Comparison of ENCODE assay signal across 8 mouse cellular contexts in the genomic region with DNA sequence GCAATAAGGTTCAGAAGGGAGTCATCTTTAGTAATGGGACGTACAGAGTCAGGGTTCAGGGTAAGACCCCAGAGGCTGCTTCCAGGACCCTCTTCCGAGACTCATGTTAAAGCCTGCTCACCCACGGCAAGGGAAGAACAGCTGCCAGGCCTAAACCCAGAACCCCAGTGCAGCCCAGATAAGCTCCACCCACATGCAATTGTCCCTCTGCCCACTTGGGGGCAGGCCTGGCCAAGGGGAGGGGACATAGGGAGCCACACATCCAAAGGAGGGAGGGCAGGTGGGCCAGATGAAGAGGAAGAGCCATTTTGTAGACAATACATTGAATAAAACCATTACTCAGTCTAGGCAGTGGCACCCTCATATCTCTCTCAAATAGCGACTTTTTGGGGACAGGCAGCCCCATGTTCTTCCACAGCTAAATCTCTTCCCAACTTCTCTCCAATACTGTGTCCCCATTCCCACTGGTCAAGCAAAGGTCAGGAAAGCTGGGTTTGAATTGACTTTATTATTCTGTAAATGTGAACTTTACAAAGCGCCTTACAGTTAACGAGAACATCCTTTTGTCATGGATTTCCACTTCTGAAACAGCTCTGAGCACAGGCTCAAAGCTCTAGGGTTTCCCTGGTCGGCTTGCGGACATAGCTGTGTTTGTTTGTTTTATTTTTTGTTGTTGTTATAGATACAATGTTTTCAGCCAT. TPM values are rescaled to one million over a fixed set of nuclear protein-coding genes. Genes with fewer than 3 reads are reported as not detected.
DNase-seq lines count a peak whose midpoint lies in the region; ATAC-seq and TF ChIP-seq lines count a peak whose summit lies in the region.

No protein-coding gene starts in this region.

- ATAC-seq in forebrain, embryonic 14.5 days: peak; percentile 81
- peak; percentile 67; the same call in 1 of the 2 replicates for ATAC-seq in hindbrain, embryonic 11.5 days (ENCODE audit: low FRiP score)

- H3K27ac ChIP-seq in MEL (ENCODE audit: control insufficient read depth, low read depth, low read length): no peak overlapping the region
- H3K27ac ChIP-seq in forebrain, embryonic 14.5 days (ENCODE audit: low read depth, low read length): no peak overlapping the region
- H3K27ac ChIP-seq in hindbrain, embryonic 11.5 days (ENCODE audit: low read depth, low read length): no peak overlapping the region

- no peaks in the 10 kb centered on the region for H3K79me2 ChIP-seq in MEL (ENCODE audit: control insufficient read depth, insufficient read depth, low read length, poor library complexity)

- H3K27me3 ChIP-seq in MEL (ENCODE audit: control insufficient read depth in 1 of 2, insufficient read depth in 2 of 2, low read length in 2 of 2): peaks cover 0 to 2% of the 10 kb centered on the region in 2 experiments; a peak in 2 of 4 replicates
- no peaks in the 10 kb centered on the region for H3K27me3 ChIP-seq in forebrain, embryonic 14.5 days (replicated peaks; ENCODE audit: control insufficient read depth, insufficient read depth, low read length)
- no peaks in the 10 kb centered on the region for H3K27me3 ChIP-seq in hindbrain, embryonic 11.5 days (ENCODE audit: control insufficient read depth, insufficient read depth, low read length)

- TF ChIP-seq EP300 in MEL (IDR thresholded peaks at IDR 0.05; ENCODE audit: low read depth in 1 of 2, low read length in 2 of 2): no peak

- no peaks in the 10 kb centered on the region for H3K4me1 ChIP-seq in MEL (ENCODE audit: control insufficient read depth in 1 of 2, insufficient read depth in 2 of 2, low read length in 2 of 2)
- H3K4me1 ChIP-seq in forebrain, embryonic 14.5 days (ENCODE audit: control insufficient read depth, insufficient read depth, low read length): no peaks in the 10 kb centered on the region
- H3K4me1 ChIP-seq in hindbrain, embryonic 11.5 days (replicated peaks; ENCODE audit: control insufficient read depth, insufficient read depth, low read length): no peaks in the 10 kb centered on the region

- 39% methylated on average over 8 of the region's 8 CpGs for WGBS in forebrain, embryonic 14.5 days
- 34% methylated on average over 8 of the region's 8 CpGs for WGBS in hindbrain, embryonic 11.5 days

- peak; percentile 79 for DNase-seq in MEL (ENCODE audit: low read depth, low spot score)
- DNase-seq in cerebellum, adult 11 months: peak; percentile 64
- DNase-seq in forebrain, embryonic 14.5 days (ENCODE audit: low spot score): peak; percentile 81
- peak; percentile 85 for DNase-seq in hindbrain, embryonic 11.5 days (ENCODE audit: low spot score)
- peak; percentile 28 to 49 for DNase-seq in layer of hippocampus, postnatal 14 days (ENCODE audit: low spot score in 2 of 2)
- peak; percentile 75 to 81 for DNase-seq in lung, postnatal 4 days
- DNase-seq in retina, postnatal 1 day: peak; percentile 92
- DNase-seq in urinary bladder, postnatal 14 days (ENCODE audit: low spot score): peak; percentile 67

- no peaks in the 10 kb centered on the region for H3K9me3 ChIP-seq in MEL (replicated peaks; ENCODE audit: insufficient read depth, low read length)
- no peaks in the 10 kb centered on the region for H3K9me3 ChIP-seq in forebrain, embryonic 14.5 days (replicated peaks; ENCODE audit: control insufficient read depth, low read length)
- no peaks in the 10 kb centered on the region for H3K9me3 ChIP-seq in hindbrain, embryonic 11.5 days (ENCODE audit: control insufficient read depth, low read length)

- H3K9ac ChIP-seq in MEL (ENCODE audit: control insufficient read depth, low read depth, low read length, poor library complexity, severe bottlenecking): no peak overlapping the region
- no peak overlapping the region for H3K9ac ChIP-seq in forebrain, embryonic 14.5 days (ENCODE audit: low read length)
- H3K9ac ChIP-seq in hindbrain, embryonic 11.5 days (ENCODE audit: low read depth, low read length): no peak overlapping the region

- no peak overlapping the region for H3K4me3 ChIP-seq in MEL (ENCODE audit: control insufficient read depth in 1 of 2, insufficient read depth in 1 of 2, low read depth in 2 of 2, low read length in 2 of 2)
- no peak overlapping the region for H3K4me3 ChIP-seq in forebrain, embryonic 14.5 days (ENCODE audit: low read depth, low read length)
- H3K4me3 ChIP-seq in hindbrain, embryonic 11.5 days (ENCODE audit: low read depth, low read length): no peak overlapping the region

- TF ChIP-seq RAD21 in MEL (IDR thresholded peaks at IDR 0.05; ENCODE audit: low read depth, low read length): peak; percentile 77

- H3K4me2 ChIP-seq in forebrain, embryonic 14.5 days (ENCODE audit: low read length): no peak overlapping the region
- H3K4me2 ChIP-seq in hindbrain, embryonic 11.5 days (replicated peaks; ENCODE audit: low read depth, low read length): no peak overlapping the region

- TF ChIP-seq POLR2A in MEL (IDR thresholded peaks at IDR 0.05; ENCODE audit: control insufficient read depth in 1 of 2, insufficient read depth in 1 of 2, low read depth in 1 of 2, low read length in 2 of 2, poor library complexity in 1 of 2): no peak

- no peaks in the 10 kb centered on the region for H3K36me3 ChIP-seq in MEL (ENCODE audit: control insufficient read depth in 1 of 2, insufficient read depth in 2 of 2, low read length in 2 of 2)
- H3K36me3 ChIP-seq in forebrain, embryonic 14.5 days (ENCODE audit: control insufficient read depth, insufficient read depth, low read length): 0 out of 2 replicates have a peak, but pooled peaks cover 4% of the 10 kb centered on the region
- H3K36me3 ChIP-seq in hindbrain, embryonic 11.5 days (ENCODE audit: control insufficient read depth, insufficient read depth, low read length): no peaks in the 10 kb centered on the region

- peak; percentile 74 to 86 (median 80) for TF ChIP-seq CTCF in MEL (IDR thresholded peaks at IDR 0.05 in 2 of 3, conservative IDR thresholded peaks at IDR 0.05 in 1 of 3; ENCODE audit: control insufficient read depth in 1 of 3, insufficient read depth in 1 of 3, low read depth in 2 of 3, low read length in 3 of 3, poor library complexity in 1 of 3, severe bottlenecking in 1 of 3)

TF ChIP-seq in MEL, 35 proteins besides CTCF, POLR2A, EP300 and RAD21:
- TF ChIP-seq JUND (IDR thresholded peaks at IDR 0.05; ENCODE audit: low read depth, low read length) (no peak), ZC3H11A (IDR thresholded peaks at IDR 0.05; ENCODE audit: low read depth, low read length) (peak; percentile 41; the same call in 1 of the 2 replicates), ZMIZ1 (IDR thresholded peaks at IDR 0.05; ENCODE audit: low read depth, low read length) (no peak), HCFC1 (IDR thresholded peaks at IDR 0.05; ENCODE audit: low read depth, low read length) (no peak), MAFK (IDR thresholded peaks at IDR 0.05; ENCODE audit: borderline replicate concordance, low read depth, low read length) (no peak), GABPA (IDR thresholded peaks at IDR 0.05; ENCODE audit: low read depth, low read length) (no peak), MAZ (IDR thresholded peaks at IDR 0.05; ENCODE audit: low read depth, low read length) (peak; percentile 84; the same call in 1 of the 2 replicates), UBTF (IDR thresholded peaks at IDR 0.05; ENCODE audit: borderline replicate concordance, insufficient read depth, low read depth, low read length) (no peak), SMC3 (IDR thresholded peaks at IDR 0.05; ENCODE audit: low read depth, low read length) (peak; percentile 74)

RNA-seq across cellular contexts. Expression of a gene that starts 33.6 kb away (rescaled TPM):
- 74.2 and 79.1 TPM in 2 replicates for total RNA-seq in MEL (2012; rRNA removed)
- 10 to 100 TPM in 1 of 2 experiments, not detected in 1; 88.5 TPM for polyA plus RNA-seq in MEL (2012; ENCODE audit: insufficient read depth in 1 of 2, insufficient read length in 2 of 2, low read depth in 1 of 2, low replicate concordance in 2 of 2, missing spikeins in 1 of 2)
- polyA plus RNA-seq in forebrain, embryonic 14.5 days (2014; fragmentation: Nextera tagmentation; extraction: Ambion mirVana): 107 and 121 TPM in 2 replicates
- 106 and 111 TPM in 2 replicates for polyA plus RNA-seq in hindbrain, embryonic 11.5 days (2014; fragmentation: Nextera tagmentation; extraction: Ambion mirVana)
- 10 to 100 TPM; 71.3 to 74.0 TPM for total RNA-seq in layer of hippocampus, postnatal 14 days (2021)

Comparison
In these comparisons a context has a peak if more than half of its experiments do, and no peak if none do; other contexts are left out.
1. DNase-seq: peak in every context shown above with its lines; median percentile 92 in retina, postnatal 1 day; 85 in hindbrain, embryonic 11.5 days; 81 in forebrain, embryonic 14.5 days; 79 in MEL; 78 in lung, postnatal 4 days; 67 in urinary bladder, postnatal 14 days; 64 in cerebellum, adult 11 months; 38 in layer of hippocampus, postnatal 14 days.